Mouse (Mus musculus) naive thymus-derived CD4-positive, alpha-beta T cell, adult 2 months (primary cell): Measurements from ENCODE around the gene Ostf1.

Source experiments
- DNase-seq: peaks from one replicate; pipeline ENCODE4 v3.0.0-alpha.2; 2011; ENCODE audit warnings: low read depth

The Ostf1 gene

DNA sequence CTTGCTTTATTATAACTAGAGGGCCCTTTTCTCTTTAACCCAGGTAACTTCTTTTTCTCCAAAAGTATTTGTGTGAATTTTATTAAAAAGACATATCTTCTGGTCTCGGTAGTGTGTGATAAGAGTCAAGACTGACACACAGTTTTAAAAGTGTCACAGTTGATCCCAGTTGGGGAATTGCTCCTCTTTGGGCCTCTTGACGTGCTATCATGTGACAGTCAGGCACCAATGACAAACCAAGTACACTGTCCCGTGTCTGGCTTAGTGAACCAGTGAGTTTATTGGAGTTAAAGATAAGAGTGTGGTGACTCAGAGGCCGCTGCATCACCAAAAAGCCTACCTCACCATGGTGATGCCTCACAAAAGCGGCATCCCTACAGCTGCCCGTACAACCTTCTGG, 12.5 kb upstream of the Ostf1 start:
- DNase-seq = no peak

- DNase-seq = no peak
Observed at GRCm38 (mm10) chr19:18643411-18643810, 11.8 kb upstream of the Ostf1 start.

DNA sequence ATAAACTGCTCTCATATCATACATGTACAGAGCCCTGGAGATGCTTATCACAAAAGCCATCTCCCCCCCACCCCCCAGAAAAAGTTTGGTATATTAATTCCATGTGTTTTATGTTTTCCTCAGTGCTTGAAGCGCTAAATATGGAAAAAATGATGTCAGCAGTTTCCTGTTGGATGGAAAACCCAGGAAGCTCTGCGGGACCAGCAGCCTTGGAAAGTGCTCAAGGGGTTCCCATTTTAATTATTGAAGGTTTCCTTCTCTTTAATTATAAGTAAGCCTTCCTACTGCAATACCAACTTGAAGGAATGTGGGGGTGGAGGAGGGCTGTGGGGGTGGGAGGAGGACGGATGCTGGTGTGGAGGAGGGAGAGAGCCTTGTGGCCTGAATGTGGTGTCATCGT, 9.4 kb upstream of the Ostf1 start:
- no peak for DNase-seq

GRCm38 (mm10) chr19:18639552-18639951, 7.9 kb upstream of the Ostf1 start:
- DNase-seq = peak; percentile 59

GRCm38 (mm10) chr19:18638949-18639348, 7.3 kb upstream of the Ostf1 start:
- no peak for DNase-seq

DNA sequence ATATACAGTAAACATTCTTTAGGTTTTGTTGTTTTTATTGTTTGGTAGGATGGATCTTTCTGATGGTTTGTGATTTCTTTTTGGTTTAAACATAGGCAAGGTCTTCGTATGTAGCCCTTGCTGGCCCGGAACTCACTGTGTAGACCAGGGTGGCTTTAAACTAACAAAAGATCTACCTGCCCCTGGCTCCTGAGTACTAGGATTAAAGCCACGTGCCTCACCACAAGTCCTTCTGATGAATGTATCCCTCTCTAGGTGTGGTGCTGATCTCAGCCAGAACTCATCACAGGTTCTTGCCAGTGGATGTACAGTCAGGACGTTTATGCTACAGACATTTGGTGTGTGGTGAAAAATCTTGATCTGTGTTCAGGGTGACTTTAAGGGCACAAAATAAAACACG, 6.3 kb upstream of the Ostf1 start:
- DNase-seq = no peak

- no peak for DNase-seq
Observed at GRCm38 (mm10) chr19:18632231-18633185, 885 bp upstream of the Ostf1 start.

- DNase-seq = peak; percentile 58
Observed at GRCm38 (mm10) chr19:18631161-18631643, 421 bp downstream of the Ostf1 start.

GRCm38 (mm10) chr19:18630221-18631119, 1.2 kb downstream of the Ostf1 start:
- peak; percentile 41 for DNase-seq

GRCm38 (mm10) chr19:18629589-18629988, 2.0 kb downstream of the Ostf1 start:
- no peak for DNase-seq

- no peak for DNase-seq
Observed at GRCm38 (mm10) chr19:18623894-18624293, 7.7 kb downstream of the Ostf1 start.

- DNase-seq = peak; percentile 56
Observed at GRCm38 (mm10) chr19:18619691-18620090, 11.9 kb downstream of the Ostf1 start.

GRCm38 (mm10) chr19:18619060-18619459, 12.6 kb downstream of the Ostf1 start:
- DNase-seq = peak; percentile 85

DNA sequence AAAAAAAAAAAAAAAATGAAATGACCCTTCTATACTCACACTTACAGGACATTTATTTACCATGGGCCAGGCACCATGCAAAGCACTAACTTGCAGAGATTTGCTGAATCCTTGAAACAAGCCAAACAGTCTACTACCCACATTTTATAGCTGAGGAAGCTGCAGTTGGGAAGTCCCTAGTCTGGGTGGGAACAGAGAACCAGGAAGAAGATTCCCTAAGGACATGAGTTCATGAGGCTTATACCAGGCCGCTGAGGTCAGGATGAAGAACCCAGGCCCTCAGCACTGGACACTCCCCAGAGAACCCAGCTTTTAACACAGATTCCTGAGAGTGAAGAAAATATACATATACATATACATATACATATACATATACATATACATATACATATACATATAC, 14.1 kb downstream of the Ostf1 start:
- no peak for DNase-seq

- peak; percentile 58 for DNase-seq
Observed at GRCm38 (mm10) chr19:18615680-18616240, 15.9 kb downstream of the Ostf1 start.

DNA sequence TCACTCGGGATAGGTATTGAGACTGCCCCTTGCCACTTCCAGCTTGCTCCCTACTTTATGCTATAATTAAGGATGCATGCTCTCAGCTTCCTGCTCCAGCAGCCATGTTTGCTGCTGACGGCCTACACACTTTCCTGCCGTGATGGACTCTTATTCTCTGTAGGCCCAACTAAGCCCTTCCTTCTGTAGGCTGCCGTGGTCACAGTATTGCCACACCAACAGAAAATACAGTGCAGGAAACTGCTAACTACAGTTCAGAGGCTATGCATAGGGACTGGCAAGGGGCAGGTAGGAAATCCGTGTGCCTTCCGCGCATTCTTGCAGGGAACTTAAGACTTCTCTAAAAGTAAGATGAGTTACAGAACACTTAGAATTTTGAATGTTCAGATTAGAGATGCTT, 17.3 kb downstream of the Ostf1 start:
- no peak for DNase-seq

- no peak for DNase-seq
Observed at GRCm38 (mm10) chr19:18608975-18609374, 22.6 kb downstream of the Ostf1 start.

DNA sequence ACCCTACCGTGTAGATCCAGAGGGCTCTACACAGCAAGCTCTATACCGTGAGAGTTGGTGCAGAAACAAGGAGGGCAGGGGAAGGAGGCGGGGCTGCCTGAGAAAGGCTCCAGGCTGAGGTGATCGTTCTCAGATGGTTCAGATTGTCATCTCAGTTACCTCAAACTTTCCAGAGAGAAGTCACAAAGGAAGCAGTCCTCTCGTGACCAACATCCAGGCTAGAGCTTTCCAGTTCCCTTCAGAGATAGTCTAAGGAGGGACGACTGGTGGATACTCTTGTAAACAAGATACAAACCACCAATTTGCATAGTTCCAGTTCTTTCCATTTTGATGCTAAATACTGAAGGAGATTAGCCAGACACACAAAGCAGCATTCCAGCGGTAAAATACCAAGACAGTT, 23.7 kb downstream of the Ostf1 start:
- DNase-seq = no peak

DNA sequence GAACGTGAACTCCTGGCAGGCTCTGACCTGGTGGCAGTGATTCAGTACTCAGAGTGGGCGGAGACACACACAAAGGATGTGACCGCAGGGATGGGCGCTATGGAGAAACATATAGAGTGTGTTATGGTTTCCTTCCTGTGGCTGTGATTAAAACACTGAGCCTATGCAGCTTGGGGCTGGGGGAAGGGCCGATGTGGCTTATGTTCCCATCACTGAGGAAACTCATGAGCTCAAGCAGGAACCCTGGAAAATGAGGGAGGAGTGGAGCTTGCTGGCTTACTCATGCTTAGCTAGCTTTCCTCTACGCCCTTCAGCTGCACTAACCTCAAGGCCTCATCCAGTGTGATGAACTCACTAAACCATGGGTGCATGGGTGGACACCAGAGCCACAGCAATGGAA, 28.6 kb downstream of the Ostf1 start:
- peak; percentile 50 for DNase-seq

GRCm38 (mm10) chr19:18600611-18601010, 31.0 kb downstream of the Ostf1 start:
- no peak for DNase-seq

- no peak for DNase-seq
Observed at GRCm38 (mm10) chr19:18599650-18600049, 32.0 kb downstream of the Ostf1 start.

DNA sequence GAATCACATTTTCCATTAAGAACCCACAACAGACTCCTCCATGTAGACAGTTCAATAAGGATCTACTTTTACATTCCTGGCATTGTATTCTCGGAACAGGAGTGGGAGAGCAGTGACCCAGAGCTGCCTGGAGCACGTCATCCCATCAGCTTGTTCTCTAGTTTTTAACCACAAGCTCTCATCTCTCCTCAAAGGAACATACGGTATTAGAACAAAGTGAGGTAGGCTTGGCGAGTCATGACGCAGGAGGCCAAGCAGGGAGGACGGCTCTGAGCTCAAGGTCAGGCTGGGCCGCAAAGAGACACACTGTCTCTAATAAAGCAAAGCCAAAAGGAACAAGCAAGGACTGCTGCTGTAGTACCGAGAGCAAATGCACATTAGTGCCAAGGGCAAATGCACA, 32.6 kb downstream of the Ostf1 start:
- DNase-seq = no peak
